Mouse (Mus musculus) limb, embryonic 13.5 days (tissue): ENCODE data around the gene Wnk4. TPM values are rescaled to one million over a fixed set of nuclear protein-coding genes. Genes with fewer than 3 reads are reported as not detected.

Experiments used
- ATAC-seq: fragments of 200-750 bp; cut with Nextera tagmentation; 2 replicates; pipeline ENCODE4 v1.8.0; 2017; ENCODE audit warnings: low read depth, moderate number of reproducible peaks, moderate TSS enrichment; ENCODE audit not compliant: low FRiP score
- H3K27ac ChIP-seq: fragments of 300-500 bp; sonication (generic); 2 replicates; pipeline ENCODE4 v1.5.1; 2015; ENCODE audit warnings: inconsistent platforms, mild to moderate bottlenecking, moderate library complexity
- H3K27me3 ChIP-seq: fragments of 300-500 bp; sonication (generic); 2 replicates; pipeline ENCODE4 v1.6.1; 2015; ENCODE audit warnings: mild to moderate bottlenecking, inconsistent platforms
- H3K36me3 ChIP-seq: fragments of 300-500 bp; sonication (generic); 2 replicates; pipeline ENCODE4 v1.6.1; 2015; ENCODE audit warnings: inconsistent platforms, mild to moderate bottlenecking, moderate library complexity
- H3K4me1 ChIP-seq: fragments of 300-500 bp; sonication (generic); 2 replicates; pipeline ENCODE4 v1.6.1; 2015; ENCODE audit warnings: inconsistent platforms
- H3K4me2 ChIP-seq: fragments of 300-500 bp; sonication (generic); replicated peaks from 2 replicates; pipeline ENCODE4 v1.6.1; 2015; ENCODE audit warnings: inconsistent platforms, mild to moderate bottlenecking, moderate library complexity
- H3K4me3 ChIP-seq: fragments of 300-500 bp; sonication (generic); 2 replicates; pipeline ENCODE4 v1.5.1; 2015; ENCODE audit warnings: moderate library complexity, mild to moderate bottlenecking, inconsistent platforms
- H3K9ac ChIP-seq: fragments of 300-500 bp; sonication (generic); 2 replicates; pipeline ENCODE4 v1.6.1; 2015; ENCODE audit warnings: mild to moderate bottlenecking, inconsistent platforms
- H3K9me3 ChIP-seq: fragments of 300-500 bp; sonication (generic); 2 replicates; pipeline ENCODE4 v1.6.1; 2016; ENCODE audit warnings: inconsistent platforms
- WGBS: fragments of 180-500 bp; shearing (Covaris S2); methylation state at CpG from one replicate; pipeline ENCODE4 v1.1.7; 2015; 5-methylcytosine and 5-hydroxymethylcytosine counted together
- polyA plus RNA-seq: library from polyadenylated mRNA; unstranded; fragments of >200 nt; fragmentation: Nextera tagmentation; extraction: Ambion mirVana; gene quantifications from 2 replicates; pipeline ENCODE4 v1.2.1, GENCODE M21; 2015

The Wnk4 gene
- polyA plus RNA-seq, 1 experiment from 2014 or later, result 10.2 TPM

- Histone ChIP-seq H3K4me3 (peak overlapping the region; percentile 64; the same call in 1 of the 2 replicates), H3K27ac (no peak overlapping the region), H3K9ac (no peak overlapping the region; the same call in 1 of the 2 replicates)
These were observed 12.8 kb upstream of the Wnk4 start for GRCm38 (mm10) chr11:101247521-101248030.

GRCm38 (mm10) chr11:101248258-101248994, 11.9 kb upstream of the Wnk4 start:
- no peak overlapping the region for H3K4me3 ChIP-seq
- no peaks in the 10 kb centered on the region for H3K9me3 ChIP-seq
- H3K9ac ChIP-seq, result no peak overlapping the region
- H3K27me3 ChIP-seq, result peaks cover 14% of the 10 kb centered on the region
- peak overlapping the region; percentile 98; the same call in 1 of the 2 replicates for H3K4me2 ChIP-seq
- H3K36me3 ChIP-seq, result no peaks in the 10 kb centered on the region
- peaks cover 39% of the 10 kb centered on the region for H3K4me1 ChIP-seq
- 29% methylated on average over 14 of the region's 14 CpGs for WGBS
- no peak overlapping the region for H3K27ac ChIP-seq
- no peak for ATAC-seq

More at GRCm38 (mm10) chr11:101247521-101248030, 12.8 kb upstream of the Wnk4 start:
- 85% methylated on average over 6 of the region's 6 CpGs for WGBS
- Histone ChIP-seq H3K36me3 (no peaks in the 10 kb centered on the region), H3K4me1 (peaks cover 34% of the 10 kb centered on the region), H3K27me3 (peaks cover 14% of the 10 kb centered on the region), H3K4me2 (peak overlapping the region; percentile 98), H3K9me3 (no peaks in the 10 kb centered on the region)
- ATAC-seq, result no peak

GRCm38 (mm10) chr11:101251031-101251430, 9.3 kb upstream of the Wnk4 start:
- Histone ChIP-seq H3K9ac (no peak overlapping the region), H3K4me3 (no peak overlapping the region), H3K27ac (no peak overlapping the region), H3K27me3 (peaks cover 14% of the 10 kb centered on the region), H3K4me2 (no peak overlapping the region), H3K4me1 (peaks cover 30% of the 10 kb centered on the region), H3K36me3 (peaks cover 2% of the 10 kb centered on the region), H3K9me3 (no peaks in the 10 kb centered on the region)
- no peak for ATAC-seq
- 75% methylated on average over 2 of the region's 2 CpGs for WGBS

GRCm38 (mm10) chr11:101252941-101253340, 7.4 kb upstream of the Wnk4 start:
- H3K27ac ChIP-seq, result peak overlapping the region; percentile 88
- H3K9ac ChIP-seq, result peak overlapping the region; percentile 93
- H3K4me1 ChIP-seq, result peaks cover 20% of the 10 kb centered on the region
- no peaks in the 10 kb centered on the region for H3K9me3 ChIP-seq
- H3K27me3 ChIP-seq, result no peaks in the 10 kb centered on the region
- ATAC-seq, result no peak
- 14% methylated on average over 7 of the region's 7 CpGs for WGBS
- H3K4me2 ChIP-seq, result peak overlapping the region; percentile 78
- H3K36me3 ChIP-seq, result peaks cover 14% of the 10 kb centered on the region
- H3K4me3 ChIP-seq, result peak overlapping the region; percentile 89

GRCm38 (mm10) chr11:101253613-101254389, 6.6 kb upstream of the Wnk4 start, which contains the start of gene Vps25:
Gene Vps25 (plus strand): TSS chr11:101253707.
- Histone ChIP-seq H3K36me3 (peaks cover 22% of the 10 kb centered on the region), H3K4me2 (peak within 1 kb of the TSS; percentile 78), H3K4me3 (peak within 1 kb of the TSS; percentile 89), H3K4me1 (peaks cover 22% of the 10 kb centered on the region), H3K27ac (peak within 1 kb of the TSS; percentile 88), H3K9me3 (no peaks in the 10 kb centered on the region), H3K9ac (peak within 1 kb of the TSS; percentile 93), H3K27me3 (no peaks in the 10 kb centered on the region)
- ATAC-seq, result peak; percentile 79
- WGBS, result under 1% methylated on average over 40 of the region's 40 CpGs

- Histone ChIP-seq H3K36me3 (peaks cover 28% of the 10 kb centered on the region), H3K27ac (no peak overlapping the region), H3K4me3 (no peak overlapping the region), H3K27me3 (peaks cover 1% of the 10 kb centered on the region; the same call in 1 of the 2 replicates), H3K9ac (no peak overlapping the region), H3K4me1 (peaks cover 41% of the 10 kb centered on the region), H3K4me2 (no peak overlapping the region), H3K9me3 (no peaks in the 10 kb centered on the region)
- 90% methylated on average over 13 of the region's 13 CpGs for WGBS
- ATAC-seq, result no peak
These were observed 4.3 kb upstream of the Wnk4 start for GRCm38 (mm10) chr11:101255826-101256775.

GRCm38 (mm10) chr11:101259261-101259712, 1.1 kb upstream of the Wnk4 start:
- H3K27me3 ChIP-seq, result peaks cover 31% of the 10 kb centered on the region
- H3K4me3 ChIP-seq, result peak overlapping the region; percentile 62
- ATAC-seq, result no peak
- peak overlapping the region; percentile 99 for H3K4me2 ChIP-seq
- H3K27ac ChIP-seq, result peak overlapping the region; percentile 83
- 27% methylated on average over 6 of the region's 6 CpGs for WGBS
- peaks cover 28% of the 10 kb centered on the region for H3K36me3 ChIP-seq
- H3K9ac ChIP-seq, result peak overlapping the region; percentile 84; the same call in 1 of the 2 replicates
- H3K4me1 ChIP-seq, result peaks cover 57% of the 10 kb centered on the region
- no peaks in the 10 kb centered on the region for H3K9me3 ChIP-seq

GRCm38 (mm10) chr11:101260826-101261380, 536 bp downstream of the Wnk4 start:
- Histone ChIP-seq H3K36me3 (peaks cover 27% of the 10 kb centered on the region), H3K27ac (peak overlapping the region; percentile 83; the same call in 1 of the 2 replicates), H3K9me3 (no peaks in the 10 kb centered on the region), H3K4me2 (peak overlapping the region; percentile 99), H3K9ac (peak overlapping the region; percentile 84), H3K4me3 (peak overlapping the region; percentile 62), H3K27me3 (peaks cover 46% of the 10 kb centered on the region), H3K4me1 (peaks cover 61% of the 10 kb centered on the region)
- under 1% methylated on average over 30 of the region's 30 CpGs for WGBS
- no peak; the same call in 1 of the 2 replicates for ATAC-seq

GRCm38 (mm10) chr11:101262272-101262967, 2.1 kb downstream of the Wnk4 start:
- H3K4me3 ChIP-seq, result peak overlapping the region; percentile 62
- H3K27ac ChIP-seq, result no peak overlapping the region
- H3K4me2 ChIP-seq, result peak overlapping the region; percentile 99
- ATAC-seq, result no peak
- peaks cover 19% of the 10 kb centered on the region for H3K36me3 ChIP-seq
- peak overlapping the region; percentile 51; the same call in 1 of the 2 replicates for H3K9ac ChIP-seq
- H3K4me1 ChIP-seq, result peaks cover 61% of the 10 kb centered on the region
- 2% methylated on average over 23 of the region's 24 CpGs for WGBS
- peaks cover 60% of the 10 kb centered on the region for H3K27me3 ChIP-seq
- no peaks in the 10 kb centered on the region for H3K9me3 ChIP-seq

- Histone ChIP-seq H3K4me1 (peaks cover 57% of the 10 kb centered on the region), H3K4me3 (peak overlapping the region; percentile 62), H3K4me2 (peak overlapping the region; percentile 99), H3K27me3 (peaks cover 66% of the 10 kb centered on the region), H3K9me3 (no peaks in the 10 kb centered on the region), H3K9ac (no peak overlapping the region), H3K36me3 (peaks cover 10% of the 10 kb centered on the region), H3K27ac (no peak overlapping the region)
- 5% methylated on average over 32 of the region's 32 CpGs for WGBS
- no peak for ATAC-seq
These were observed 3.0 kb downstream of the Wnk4 start for GRCm38 (mm10) chr11:101263138-101263988.
